Mouse (Mus musculus): ENCODE results near the gene Stil. TPM values are rescaled to one million over a fixed set of nuclear protein-coding genes. Genes with fewer than 3 reads are reported as not detected.

Stil gene
- polyA plus RNA-seq, 1 experiment, result 7.8 TPM

DNA sequence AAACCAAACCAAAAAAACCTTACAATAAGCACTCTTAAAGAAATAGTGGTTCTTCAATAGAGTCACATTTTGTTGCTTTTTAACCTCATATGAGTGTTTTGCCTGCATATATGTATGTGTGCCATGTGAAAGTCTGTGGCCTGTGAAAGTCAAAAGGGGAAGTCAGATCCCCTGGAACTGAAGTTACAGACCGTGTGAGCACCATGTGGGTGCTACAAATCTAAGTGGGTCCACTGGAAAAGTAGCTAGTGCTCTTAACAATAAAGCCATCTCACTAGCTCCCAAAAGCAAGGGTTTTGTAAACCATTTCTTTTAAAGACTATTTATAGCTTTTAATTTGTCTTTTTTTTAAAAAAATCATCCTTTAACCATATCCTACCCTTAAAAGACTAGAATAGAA, 17.3 kb upstream of the Stil start:
- Histone ChIP-seq H3K4me3 (replicated peaks; ENCODE audit: control insufficient read depth, low read depth, low read length) (no peak overlapping the region), H3K27ac (ENCODE audit: control insufficient read depth, insufficient read depth, low read depth, low read length, poor library complexity) (no peak overlapping the region), H3K4me1 (ENCODE audit: control insufficient read depth, insufficient read depth, low read length) (no peaks in the 10 kb centered on the region)
- WGBS, result 9% methylated on average over 1 of the region's 1 CpGs
- TF ChIP-seq POLR2A (IDR thresholded peaks at IDR 0.05; ENCODE audit: borderline replicate concordance, control insufficient read depth, low read depth, low read length), result no peak
- no peak for TF ChIP-seq CTCF (IDR thresholded peaks at IDR 0.05; ENCODE audit: control insufficient read depth, insufficient read depth, low read length)

DNA sequence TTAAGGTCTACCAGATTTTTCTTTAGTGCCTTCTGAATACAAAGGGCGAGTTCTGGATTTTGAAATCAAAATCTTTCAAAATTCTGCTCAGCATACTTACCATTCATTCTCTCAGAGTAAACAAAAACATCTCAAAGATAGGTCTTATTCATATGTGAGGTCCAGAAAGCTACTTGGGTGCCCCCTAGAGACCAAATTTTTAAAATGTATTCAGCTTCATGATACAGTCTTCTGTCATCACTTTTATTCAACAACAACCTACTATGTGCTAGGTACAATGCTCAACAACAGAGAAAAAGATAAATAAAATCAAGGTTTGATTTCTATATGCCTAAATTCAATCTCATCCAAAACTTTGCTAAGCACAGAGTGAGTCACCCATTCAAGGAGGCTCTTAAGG, 16.9 kb upstream of the Stil start:
- Histone ChIP-seq H3K4me3 (replicated peaks; ENCODE audit: control insufficient read depth, low read depth, low read length) (no peak overlapping the region), H3K27ac (ENCODE audit: control insufficient read depth, insufficient read depth, low read depth, low read length, poor library complexity) (no peak overlapping the region), H3K4me1 (ENCODE audit: control insufficient read depth, insufficient read depth, low read length) (no peaks in the 10 kb centered on the region)
- 65% methylated on average over 1 of the region's 1 CpGs for WGBS
- TF ChIP-seq CTCF (IDR thresholded peaks at IDR 0.05; ENCODE audit: control insufficient read depth, insufficient read depth, low read length) (no peak), POLR2A (IDR thresholded peaks at IDR 0.05; ENCODE audit: borderline replicate concordance, control insufficient read depth, low read depth, low read length) (no peak)

DNA sequence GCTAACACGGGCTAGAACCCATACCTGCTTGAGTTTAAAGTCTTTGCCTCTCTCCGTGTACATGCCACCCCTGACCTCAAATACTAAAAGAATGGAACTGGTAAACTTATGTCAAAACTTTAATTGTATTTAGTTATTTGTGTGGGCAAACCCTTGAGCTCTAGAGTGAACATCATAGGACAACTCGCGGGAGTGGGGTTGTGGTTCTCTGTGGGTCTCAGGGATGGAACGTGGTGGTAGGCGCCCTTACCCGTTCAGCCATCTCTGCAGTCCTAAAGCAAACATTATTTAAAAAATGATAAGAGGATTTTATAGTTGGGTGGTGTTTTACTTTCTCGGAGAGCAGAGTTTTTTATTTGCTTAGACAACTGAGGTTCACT, 13.8 kb upstream of the Stil start:
- Histone ChIP-seq H3K4me3 (replicated peaks; ENCODE audit: control insufficient read depth, low read depth, low read length) (peak overlapping the region; percentile 90), H3K27ac (ENCODE audit: control insufficient read depth, insufficient read depth, low read depth, low read length, poor library complexity) (peak overlapping the region; percentile 99), H3K4me1 (ENCODE audit: control insufficient read depth, insufficient read depth, low read length) (no peaks in the 10 kb centered on the region)
- under 1% methylated on average over 8 of the region's 8 CpGs for WGBS
- TF ChIP-seq CTCF (IDR thresholded peaks at IDR 0.05; ENCODE audit: control insufficient read depth, insufficient read depth, low read length) (no peak), POLR2A (IDR thresholded peaks at IDR 0.05; ENCODE audit: borderline replicate concordance, control insufficient read depth, low read depth, low read length) (no peak)

DNA sequence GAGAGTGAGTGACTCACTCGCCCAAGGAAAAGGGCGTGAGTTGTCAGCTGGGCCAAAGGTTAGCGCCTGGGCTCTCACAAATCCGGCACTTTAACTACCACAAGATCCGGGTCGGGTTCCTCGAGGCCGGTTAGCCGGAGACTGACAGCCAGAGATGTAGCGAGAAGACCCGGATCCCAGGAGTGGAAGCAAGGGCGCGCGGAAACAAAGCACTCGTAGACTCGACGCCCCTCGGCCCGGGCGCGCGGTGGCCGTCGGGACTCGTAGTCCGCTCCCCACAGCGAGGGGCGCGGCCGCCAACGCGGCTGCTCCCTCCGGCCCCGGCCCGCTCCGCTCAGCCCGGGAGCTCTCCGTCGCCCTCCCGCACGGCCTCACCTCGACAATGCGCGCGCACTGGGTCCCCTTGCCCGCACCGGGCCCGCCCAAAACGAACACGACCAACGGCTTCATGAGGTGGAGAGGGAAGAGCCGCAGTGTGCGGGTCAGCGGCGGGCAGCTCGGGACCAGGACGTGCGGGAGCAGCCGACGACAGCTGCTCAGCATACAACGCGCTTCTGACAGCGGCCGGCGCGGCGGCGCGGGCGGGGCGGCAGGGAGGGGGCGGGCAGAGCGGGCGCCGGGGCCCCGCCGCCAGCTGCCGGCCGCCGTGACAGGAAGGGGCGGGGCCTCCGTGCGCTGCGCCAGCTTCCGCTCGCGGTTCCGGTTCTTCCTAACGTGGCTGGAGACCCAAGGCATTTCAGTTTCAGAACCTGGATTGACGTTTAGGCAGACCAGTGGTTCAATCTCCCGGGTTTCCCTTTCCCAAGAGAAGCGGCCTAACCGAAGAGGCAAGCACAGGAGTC, 13.1 kb upstream of the Stil start, which contains the start of gene Cmpk1:
Cmpk1 (minus strand) TSS at position 651 of the 842 bp plus-strand sequence.
- TF ChIP-seq POLR2A (IDR thresholded peaks at IDR 0.05; ENCODE audit: borderline replicate concordance, control insufficient read depth, low read depth, low read length) (peak; percentile 19; the same call in 1 of the 2 replicates), CTCF (IDR thresholded peaks at IDR 0.05; ENCODE audit: control insufficient read depth, insufficient read depth, low read length) (no peak)
- Histone ChIP-seq H3K27ac (ENCODE audit: control insufficient read depth, insufficient read depth, low read depth, low read length, poor library complexity) (peak within 1 kb of the TSS; percentile 99), H3K4me1 (ENCODE audit: control insufficient read depth, insufficient read depth, low read length) (no peaks in the 10 kb centered on the region), H3K4me3 (replicated peaks; ENCODE audit: control insufficient read depth, low read depth, low read length) (peak within 1 kb of the TSS; percentile 90)
- under 1% methylated on average over 92 of the region's 93 CpGs for WGBS

DNA sequence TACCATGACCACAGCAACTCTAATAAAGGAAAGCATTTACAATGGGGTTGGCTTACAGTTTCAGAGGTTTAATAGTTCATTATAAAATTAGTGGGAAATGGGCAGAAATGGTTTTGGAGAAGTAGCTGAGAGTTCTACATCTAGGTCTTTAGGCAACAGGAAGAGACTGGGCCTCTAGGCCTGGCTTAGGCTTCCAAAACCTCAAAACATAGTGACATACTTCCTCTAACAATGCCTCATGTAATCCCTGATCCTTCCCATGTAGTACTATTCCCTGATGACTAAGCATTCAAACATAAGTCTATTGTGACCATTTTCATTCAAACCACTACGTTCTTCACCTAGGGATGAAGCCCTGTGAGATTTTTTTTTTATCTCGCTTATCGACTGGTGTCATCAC, 5.7 kb upstream of the Stil start:
- 71% methylated on average over 3 of the region's 3 CpGs for WGBS
- H3K4me3 ChIP-seq (replicated peaks; ENCODE audit: control insufficient read depth, low read depth, low read length), result no peak overlapping the region
- no peaks in the 10 kb centered on the region; the same call in 1 of the 2 replicates for H3K4me1 ChIP-seq (ENCODE audit: control insufficient read depth, insufficient read depth, low read length)
- no peak overlapping the region for H3K27ac ChIP-seq (ENCODE audit: control insufficient read depth, insufficient read depth, low read depth, low read length, poor library complexity)
- no peak for TF ChIP-seq CTCF (IDR thresholded peaks at IDR 0.05; ENCODE audit: control insufficient read depth, insufficient read depth, low read length)
- TF ChIP-seq POLR2A (IDR thresholded peaks at IDR 0.05; ENCODE audit: borderline replicate concordance, control insufficient read depth, low read depth, low read length), result no peak

DNA sequence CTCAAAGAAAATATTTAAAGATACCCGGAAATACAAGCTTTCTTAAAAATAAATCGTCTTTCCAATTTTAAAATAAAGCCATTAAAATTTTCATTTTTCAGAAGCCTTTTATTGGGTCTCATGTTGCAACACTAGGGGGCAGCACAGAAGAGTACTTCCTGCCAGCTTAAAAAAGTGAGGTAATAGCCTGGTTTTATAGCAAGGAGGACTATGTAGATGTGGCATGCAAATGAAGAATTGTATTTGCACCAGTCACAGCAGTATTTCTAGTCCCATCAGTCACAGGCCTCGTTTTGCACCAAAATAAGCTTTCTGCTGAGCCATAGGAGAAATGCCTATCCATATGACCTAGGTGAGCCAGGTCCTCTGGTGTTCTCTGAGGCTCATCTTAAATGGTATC, 2.9 kb upstream of the Stil start:
- 42% methylated on average over 3 of the region's 3 CpGs for WGBS
- Histone ChIP-seq H3K4me3 (replicated peaks; ENCODE audit: control insufficient read depth, low read depth, low read length) (no peak overlapping the region), H3K27ac (ENCODE audit: control insufficient read depth, insufficient read depth, low read depth, low read length, poor library complexity) (no peak overlapping the region), H3K4me1 (ENCODE audit: control insufficient read depth, insufficient read depth, low read length) (no peaks in the 10 kb centered on the region; the same call in 1 of the 2 replicates)
- TF ChIP-seq POLR2A (IDR thresholded peaks at IDR 0.05; ENCODE audit: borderline replicate concordance, control insufficient read depth, low read depth, low read length) (no peak), CTCF (IDR thresholded peaks at IDR 0.05; ENCODE audit: control insufficient read depth, insufficient read depth, low read length) (no peak)

DNA sequence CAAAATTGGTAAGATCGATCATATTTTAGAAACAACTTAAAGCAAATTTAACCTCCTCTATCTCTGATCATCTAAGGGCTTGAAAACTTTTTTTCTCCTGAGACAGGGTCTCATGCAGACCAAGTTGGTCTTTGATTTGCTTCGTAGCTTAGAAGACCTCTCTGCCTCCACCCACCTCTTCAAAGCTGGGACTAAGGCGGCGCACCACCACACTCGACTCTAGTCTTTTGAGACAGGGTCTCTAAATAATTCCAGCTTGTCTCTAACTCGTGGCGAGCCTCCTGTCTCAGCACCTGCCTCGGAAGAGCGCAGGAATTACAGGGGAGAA, 550 bp upstream of the Stil start:
- Histone ChIP-seq H3K27ac (ENCODE audit: control insufficient read depth, insufficient read depth, low read depth, low read length, poor library complexity) (peak overlapping the region; percentile 83), H3K4me3 (replicated peaks; ENCODE audit: control insufficient read depth, low read depth, low read length) (peak overlapping the region; percentile 92), H3K4me1 (ENCODE audit: control insufficient read depth, insufficient read depth, low read length) (no peaks in the 10 kb centered on the region)
- WGBS, result 16% methylated on average over 9 of the region's 9 CpGs
- TF ChIP-seq POLR2A (IDR thresholded peaks at IDR 0.05; ENCODE audit: borderline replicate concordance, control insufficient read depth, low read depth, low read length) (no peak), CTCF (IDR thresholded peaks at IDR 0.05; ENCODE audit: control insufficient read depth, insufficient read depth, low read length) (no peak)

DNA sequence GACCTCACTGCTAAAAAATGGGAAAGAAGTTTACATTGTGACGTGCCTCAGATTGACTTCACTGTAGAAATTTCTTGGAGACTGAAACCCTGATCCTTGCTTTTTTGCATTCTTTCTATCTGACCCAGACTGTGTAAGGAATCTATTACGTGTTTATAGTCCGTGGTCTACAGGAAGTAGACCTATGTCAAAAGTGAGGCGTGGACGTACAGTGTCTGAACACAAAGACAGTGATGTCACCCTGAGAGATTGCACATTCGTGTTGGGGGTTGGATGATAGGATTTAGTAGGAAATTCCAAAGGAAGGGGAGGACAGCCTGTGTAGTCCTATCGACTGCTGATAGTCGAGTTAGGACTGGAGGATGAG, 453 bp downstream of the Stil start:
- WGBS, result 1% methylated on average over 8 of the region's 8 CpGs
- H3K27ac ChIP-seq (ENCODE audit: control insufficient read depth, insufficient read depth, low read depth, low read length, poor library complexity), result peak overlapping the region; percentile 78
- H3K4me3 ChIP-seq (replicated peaks; ENCODE audit: control insufficient read depth, low read depth, low read length), result peak overlapping the region; percentile 92
- no peak for TF ChIP-seq CTCF (IDR thresholded peaks at IDR 0.05; ENCODE audit: control insufficient read depth, insufficient read depth, low read length)
- TF ChIP-seq POLR2A (IDR thresholded peaks at IDR 0.05; ENCODE audit: borderline replicate concordance, control insufficient read depth, low read depth, low read length), result no peak
- no peaks in the 10 kb centered on the region for H3K4me1 ChIP-seq (ENCODE audit: control insufficient read depth, insufficient read depth, low read length)

Data from bone marrow, adult 2 months (tissue).